Mouse (Mus musculus): ENCODE results near the gene Mov10.
"Not testable (repeated sequence)": the region's sequence is repeated elsewhere in the genome, so short reads cannot be mapped to it uniquely, and the experiment has no call there.

The Mov10 gene

DNA sequence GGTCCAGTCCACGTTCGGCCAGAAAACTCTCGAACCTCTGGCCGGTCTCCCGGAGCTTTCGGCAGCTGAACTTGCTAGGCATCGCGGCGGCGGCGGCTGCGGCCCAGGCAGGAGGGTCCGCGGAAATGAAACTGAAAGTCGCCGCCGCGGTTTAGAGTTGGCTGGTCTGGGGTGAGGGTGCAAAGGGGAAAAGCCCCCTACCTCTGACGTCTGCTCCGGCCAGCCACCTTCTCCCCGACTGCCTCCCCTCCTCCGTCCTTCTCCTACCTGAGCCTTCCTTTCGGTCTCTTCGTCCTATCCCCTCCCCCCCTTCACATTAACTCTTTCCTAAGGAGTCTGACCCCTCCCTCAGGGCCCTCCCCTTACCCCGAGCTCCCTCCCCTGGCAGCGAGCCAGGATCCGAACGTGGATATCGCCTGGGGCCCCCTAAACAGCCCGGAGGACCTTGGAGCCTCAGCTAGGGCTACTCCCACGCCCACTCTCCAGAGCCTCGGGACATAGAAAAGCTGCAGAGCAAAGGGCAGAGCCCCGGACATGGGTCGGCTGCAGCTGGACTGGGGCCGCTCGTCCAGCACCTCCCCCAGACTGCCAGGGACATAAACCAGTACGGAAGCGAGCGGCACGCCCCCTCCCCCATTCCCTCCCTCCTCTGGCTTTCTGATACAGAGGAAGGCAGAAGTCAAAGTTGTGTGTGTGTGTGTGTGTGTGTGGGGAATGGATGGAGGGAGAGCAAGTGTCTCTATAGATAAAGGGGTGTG, at the start of gene Mov10:
Gene Mov10 (minus strand): TSS at position 573 of the 758 bp plus-strand sequence.
- peak; percentile 37 to 63 for DNase-seq

DNA sequence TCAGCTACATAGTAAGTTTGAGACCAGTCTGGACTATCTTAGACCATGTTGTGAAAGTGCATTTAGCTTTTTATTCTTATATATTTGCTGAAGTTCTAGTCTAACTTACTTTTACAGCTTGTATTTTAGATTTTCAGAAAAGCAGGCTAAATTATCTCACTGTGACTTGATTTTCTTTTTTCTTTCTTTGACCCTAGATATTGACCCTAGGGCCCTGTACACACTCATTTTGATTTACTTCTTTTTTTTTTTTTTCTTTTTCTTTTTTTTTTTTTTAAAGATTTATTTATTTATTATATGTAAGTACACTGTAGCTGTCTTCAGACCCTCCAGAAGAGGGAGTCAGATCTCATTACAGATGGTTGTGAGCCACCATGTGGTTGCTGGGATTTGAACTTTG, 48.3 kb upstream of the Mov10 start:
- not testable (repeated sequence) for DNase-seq

DNA sequence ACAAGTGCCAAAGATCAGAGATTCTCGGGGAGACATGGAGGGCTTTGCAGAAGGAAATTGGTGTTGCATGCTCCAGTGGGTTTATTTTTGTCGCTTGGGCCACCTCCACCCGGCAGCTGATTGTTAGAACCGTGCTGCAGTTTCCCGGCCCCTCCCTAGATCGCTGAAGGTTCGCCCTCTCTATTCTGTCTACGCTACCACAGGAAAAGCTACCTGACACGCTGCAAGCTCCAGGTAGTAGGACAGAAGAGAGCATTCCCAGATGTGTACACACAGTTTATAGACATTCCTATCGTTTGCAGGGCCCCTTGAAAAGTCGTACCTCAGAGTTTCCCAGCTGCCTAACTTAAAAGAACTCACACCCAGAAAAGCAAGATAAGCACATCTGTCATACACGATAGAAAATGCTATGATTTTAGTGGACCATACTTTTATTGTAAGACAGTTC, 47.0 kb upstream of the Mov10 start:
- DNase-seq, result no peak

DNA sequence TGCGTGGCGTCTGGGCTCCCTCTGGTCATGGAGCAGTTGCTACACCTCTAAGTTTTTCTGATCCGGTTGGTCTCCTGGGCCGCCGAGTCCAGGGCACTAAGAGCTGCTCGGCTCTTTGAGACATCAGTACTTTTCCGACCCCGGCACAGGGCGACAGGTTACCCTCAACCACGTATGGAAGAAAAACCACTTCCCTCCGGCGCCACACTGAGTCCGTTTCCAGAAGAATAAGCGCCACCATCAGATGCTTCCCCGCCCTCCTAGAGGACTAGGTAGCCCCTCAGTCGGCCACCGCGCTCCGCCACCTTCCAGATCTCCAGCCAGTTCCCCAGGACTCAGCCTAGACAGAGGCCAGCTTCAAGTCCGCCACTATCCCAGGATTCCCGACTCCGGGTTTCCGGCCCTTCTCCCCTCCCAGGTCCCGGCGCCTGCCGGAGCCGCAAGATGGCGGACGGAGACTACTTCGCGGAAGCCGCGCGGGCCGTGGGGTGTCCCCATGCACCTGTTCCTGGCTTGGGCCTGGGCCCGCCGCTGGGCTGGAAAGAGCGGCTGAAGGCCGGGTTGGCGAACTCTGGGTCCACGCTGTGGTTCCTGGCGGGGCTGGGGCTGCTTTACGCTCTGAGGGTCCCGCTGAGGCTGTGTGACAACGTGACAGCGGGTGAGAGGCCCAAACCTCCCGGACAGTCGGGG, 46.4 kb upstream of the Mov10 start:
- DNase-seq, result peak; percentile 72 to 77

DNA sequence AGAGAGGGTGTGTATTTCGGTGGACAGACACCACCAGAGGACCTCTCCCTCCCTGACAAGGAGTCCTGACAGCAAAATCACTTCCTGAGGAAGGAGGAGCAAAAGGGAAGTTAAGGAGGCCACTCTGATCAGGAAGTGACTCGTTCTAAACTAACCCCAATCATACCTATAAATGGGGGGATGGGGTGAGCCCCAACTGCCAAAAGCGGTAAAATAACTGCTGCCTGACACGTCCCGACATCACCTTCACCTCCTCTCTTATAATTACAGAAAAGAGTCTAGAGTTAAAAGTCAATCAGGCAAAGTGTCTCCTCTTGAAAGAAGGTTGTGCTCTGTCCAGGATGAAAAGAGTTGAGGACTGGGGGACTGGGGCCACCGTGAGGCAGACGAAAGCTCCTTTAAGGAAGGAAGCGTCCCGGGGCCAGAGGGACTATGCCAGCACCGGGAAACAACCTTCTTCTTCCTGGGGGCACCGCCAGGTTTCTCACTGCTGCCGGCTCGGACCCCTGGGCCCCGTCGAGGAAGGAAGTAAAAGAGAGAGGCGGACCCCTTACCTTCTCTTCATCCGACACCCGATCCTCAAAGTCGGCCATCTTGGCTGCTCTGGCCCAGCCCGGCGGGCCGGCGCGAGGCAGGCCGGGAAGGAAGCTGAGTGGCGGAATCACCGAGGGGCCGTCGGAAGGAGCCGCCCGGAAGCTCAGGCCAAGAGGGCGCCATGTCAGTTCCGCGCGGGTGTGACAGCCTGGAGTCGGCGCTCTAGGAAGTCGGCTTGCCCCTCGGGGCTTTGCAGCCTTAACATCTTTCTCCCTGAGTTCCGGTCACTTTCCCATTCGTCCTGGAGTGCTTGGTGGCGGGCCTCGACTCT, 45.7 kb upstream of the Mov10 start, which contains the start of the genes St7l and Capza1:
Gene St7l (plus strand): TSS at position 220 of the 865 bp plus-strand sequence.
Gene Capza1 (minus strand): TSS at position 720 of the 865 bp plus-strand sequence.
- peak; percentile 80 to 85 for DNase-seq

DNA sequence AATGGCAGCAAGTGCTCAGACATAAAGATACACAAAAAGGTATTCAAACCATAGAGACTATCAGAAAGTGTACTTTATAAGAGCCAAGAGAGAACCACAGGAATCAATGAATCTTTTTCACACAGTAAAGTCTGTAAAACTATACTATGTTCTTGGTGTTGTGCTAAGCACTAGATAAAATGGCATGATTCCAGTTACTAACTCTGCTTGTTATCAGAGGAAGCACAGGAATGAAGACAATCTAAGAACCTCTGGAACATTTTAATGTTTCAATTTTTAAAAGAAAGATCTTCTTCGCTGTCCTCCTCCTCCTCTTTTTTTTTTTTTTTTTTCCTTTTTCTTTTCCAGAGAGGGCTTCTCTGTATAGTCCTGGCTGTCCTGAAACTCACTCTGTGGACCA, 40.2 kb upstream of the Mov10 start:
- DNase-seq, result no peak

DNA sequence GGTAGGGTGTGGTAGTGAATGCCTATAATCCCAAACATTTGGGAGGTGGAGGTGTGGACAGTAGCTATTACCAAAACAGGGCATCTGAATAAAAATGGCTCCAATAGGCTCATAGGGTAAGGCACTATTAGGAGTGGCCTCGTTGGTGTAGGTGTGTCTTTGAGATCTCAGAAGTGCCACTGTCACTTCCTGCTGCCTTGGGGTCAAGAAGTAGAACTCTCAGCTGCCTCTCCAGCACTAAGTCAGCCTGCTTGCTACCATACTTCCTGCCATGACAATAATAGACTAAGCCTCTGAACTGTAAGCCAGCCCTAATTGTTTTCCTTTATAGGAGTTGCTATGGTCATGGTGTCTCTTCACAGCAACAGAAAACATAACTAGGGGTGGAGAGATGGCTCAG, 37.7 kb upstream of the Mov10 start:
- DNase-seq, result no peak

DNA sequence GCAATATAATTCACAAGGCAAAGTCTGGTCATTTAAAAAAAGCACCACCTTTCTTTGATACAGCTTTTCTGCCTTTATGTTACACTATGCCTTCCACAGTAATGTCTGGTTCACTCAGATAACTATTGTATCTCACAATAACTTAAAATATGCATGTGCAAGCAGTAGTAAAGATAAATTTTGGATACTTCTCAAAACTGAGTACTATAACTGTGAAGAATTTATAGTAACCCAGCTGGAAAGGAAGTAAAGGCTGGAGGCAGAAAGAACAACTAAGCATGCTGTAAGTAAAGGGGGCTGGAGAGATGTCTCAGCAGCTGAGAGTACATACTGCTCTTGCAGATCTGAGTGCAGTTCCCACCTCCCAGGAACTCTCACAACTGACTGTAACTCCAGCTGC, 36.5 kb upstream of the Mov10 start:
- DNase-seq, result no peak

DNA sequence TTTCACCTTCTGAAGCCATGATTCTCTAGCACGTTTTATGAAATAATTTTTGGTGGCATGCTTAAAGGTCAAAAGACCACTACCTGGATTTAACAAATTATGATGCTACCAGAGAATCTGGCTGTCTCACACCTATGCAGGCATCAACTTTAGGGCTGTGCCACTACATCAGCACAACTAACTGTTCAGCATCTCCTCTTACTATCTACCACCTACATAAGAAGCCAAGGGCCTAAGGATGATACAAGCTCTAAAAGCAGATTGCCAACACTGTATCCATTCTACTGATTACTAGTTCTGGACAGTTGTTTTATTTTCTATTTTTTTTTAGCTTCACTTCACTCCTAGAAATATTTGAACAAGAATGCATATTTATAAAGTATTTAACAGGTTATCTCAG, 36.1 kb upstream of the Mov10 start:
- DNase-seq, result no peak

DNA sequence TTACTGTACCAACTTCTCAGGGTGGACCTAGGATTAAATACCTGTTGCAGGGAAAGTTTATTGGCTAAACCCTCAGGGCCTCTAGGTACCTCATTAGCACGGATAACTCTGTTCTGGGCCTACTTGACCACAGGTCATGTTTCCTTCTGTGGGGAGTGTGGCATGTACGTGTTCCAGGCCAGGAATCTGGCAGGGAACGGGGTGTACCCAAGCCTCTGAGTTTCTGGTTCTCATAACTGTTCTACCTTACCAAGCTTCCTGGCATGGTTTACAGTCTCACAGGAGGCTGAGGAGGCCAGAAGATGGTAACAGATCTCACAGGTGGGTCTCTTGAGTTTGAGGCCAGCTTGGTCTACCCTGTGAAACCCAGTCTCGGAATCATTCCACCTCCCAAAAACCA, 28.2 kb upstream of the Mov10 start:
- DNase-seq, result no peak

DNA sequence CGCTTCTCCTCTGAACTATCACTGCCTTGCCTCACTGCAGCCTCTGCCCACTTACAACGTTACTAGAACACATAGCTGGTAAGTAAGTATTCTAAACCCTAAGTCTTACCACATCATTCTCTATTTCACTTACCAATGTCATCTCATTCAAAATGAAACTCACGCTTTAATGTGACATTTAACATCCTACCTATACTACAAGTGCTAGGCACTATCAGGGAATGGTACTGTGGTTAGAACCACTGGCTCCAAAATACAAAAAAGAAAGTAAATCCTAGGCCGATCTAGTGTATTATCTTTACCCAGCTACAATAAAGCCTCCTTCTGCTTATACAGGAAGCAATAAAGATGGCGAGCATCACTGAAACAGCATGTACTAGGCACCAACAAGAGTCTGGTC, 22.7 kb upstream of the Mov10 start:
- no peak for DNase-seq

DNA sequence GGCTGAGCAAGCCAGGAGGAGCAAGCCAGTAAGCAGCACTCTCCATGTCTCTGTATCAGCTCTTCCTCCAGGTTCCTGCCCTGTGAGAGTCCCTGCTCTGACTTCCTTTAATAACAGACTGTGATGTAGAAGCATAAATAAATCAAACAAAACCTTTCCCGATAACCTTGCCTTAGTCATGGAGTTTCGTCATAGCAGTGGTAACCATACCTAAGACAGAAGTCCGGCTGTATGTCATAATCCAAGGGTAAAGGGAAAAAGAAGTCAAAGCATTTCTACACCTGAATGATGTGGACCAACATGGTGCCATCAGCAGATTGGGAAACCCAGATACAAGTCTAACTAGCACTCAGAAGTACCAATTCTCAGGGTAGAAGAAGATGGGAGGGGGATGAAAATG, 17.4 kb upstream of the Mov10 start:
- DNase-seq, result no peak

DNA sequence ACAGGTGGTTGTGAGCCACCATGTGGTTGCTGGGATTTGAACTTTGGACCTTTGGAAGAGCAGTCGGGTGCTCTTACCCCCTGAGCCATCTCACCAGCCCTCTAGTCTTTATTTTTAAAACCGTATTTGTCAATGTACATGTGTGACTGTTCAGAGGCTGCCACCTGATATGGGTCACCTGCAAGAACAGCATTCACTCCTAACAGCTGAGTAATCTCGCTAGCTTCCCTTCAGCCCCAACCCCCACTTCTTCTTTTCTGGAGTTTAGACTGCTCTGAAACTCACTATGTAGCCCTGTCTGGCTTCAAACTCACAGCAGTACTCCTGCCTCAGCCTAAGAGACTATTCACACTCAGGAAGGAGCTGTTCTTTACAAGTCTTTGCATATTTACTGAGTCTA, 4.0 kb upstream of the Mov10 start:
- DNase-seq, result no peak

DNA sequence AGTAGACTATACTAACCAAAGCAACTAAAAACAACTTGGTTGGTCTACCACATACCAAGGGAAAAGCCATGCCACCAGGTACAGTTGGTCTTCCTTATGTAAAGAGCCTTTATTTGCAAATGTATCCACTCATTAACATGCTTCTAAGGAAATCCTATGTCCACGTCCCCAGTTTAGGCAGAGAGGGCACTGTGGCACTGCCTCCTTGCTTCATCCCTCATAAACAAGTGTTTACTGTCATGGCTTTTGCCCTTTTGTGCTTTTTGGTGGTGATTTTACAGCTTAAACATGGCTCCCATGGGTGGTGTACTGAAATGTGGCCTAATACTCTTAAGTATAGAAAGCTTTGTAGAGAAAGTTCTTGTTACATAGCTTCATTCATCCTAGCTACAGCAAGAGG, 2.1 kb upstream of the Mov10 start:
- DNase-seq, result no peak

DNA sequence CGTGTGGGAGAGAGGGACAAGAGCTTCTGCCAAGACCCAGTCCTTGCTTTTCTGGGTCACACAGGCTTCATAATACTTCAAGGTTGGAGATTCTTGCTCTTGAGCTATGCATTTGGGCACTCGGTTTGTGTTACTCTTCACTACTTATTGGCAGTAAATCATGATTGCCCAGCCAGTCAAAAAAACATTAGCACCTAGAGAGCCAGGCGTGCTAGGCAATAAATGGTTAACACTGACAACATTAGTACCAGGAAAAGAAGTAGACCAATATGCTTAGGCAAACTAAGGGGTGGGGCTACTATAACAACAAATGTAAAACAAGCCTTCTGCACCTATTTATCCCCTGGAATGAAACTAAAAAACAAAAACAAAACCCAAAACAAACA, 379 bp upstream of the Mov10 start:
- DNase-seq, result no peak

DNA sequence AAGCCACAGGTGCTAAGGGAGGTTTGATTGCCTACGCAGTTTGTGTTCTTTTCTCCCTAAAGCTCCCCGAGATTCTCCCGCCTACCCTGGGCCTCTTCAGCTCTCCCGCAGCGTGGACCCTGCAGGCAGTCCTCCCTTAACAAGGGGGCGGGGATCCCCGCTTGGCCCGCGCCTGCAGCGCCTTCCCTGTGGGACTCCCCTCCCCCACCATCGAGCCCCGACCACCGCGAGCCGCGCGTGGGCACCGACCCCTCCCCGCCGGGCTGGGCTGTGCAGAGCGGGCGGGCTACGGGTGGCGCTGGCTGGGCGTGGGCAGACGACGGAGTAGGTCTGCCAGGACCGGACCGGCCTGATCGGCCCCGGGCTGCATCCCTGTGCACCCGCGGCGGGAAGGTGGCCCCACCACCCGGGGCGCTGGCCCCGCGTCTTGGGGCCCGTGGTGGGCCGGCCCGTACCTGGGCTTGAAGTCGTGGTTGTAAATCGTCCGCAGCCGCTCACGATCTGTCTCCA, 827 bp downstream of the Mov10 start:
- peak; percentile 54 to 63 for DNase-seq

DNA sequence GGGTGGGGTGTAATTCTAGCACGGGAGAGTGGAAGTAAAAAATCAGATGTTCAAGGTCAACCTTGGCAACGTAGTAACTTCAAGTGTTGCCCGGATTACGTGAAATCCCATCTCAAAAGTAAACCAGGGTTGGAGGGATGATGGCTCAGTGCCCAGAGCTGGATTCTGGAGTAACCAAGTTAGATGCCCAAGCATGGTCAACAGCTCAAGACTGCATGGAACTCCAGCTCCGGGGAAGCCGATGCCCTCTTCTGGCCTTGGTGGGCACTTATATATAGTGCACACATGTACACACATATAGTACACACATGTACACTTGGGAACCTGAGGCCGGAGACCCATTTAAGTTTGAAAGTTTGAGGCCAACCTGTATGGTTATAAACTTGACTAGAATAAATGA, 2.2 kb downstream of the Mov10 start:
- DNase-seq, result no peak

DNA sequence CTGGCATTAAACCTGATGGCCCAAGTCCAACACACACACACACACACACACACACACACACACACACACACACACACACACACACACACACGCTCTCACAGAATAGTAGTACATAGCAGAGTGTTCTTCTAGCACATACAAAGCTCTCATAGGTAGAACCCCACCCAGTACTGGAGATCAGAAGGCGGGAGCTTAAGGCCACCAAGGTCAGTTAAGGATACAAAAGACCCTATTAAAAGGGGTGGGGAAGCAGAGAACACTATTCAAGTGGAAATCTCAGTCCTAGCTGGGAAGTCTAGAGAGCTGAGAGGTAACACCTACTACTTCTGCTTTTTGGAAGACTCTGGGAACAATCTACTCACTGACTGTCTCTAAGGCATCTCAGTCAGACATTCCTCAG, 3.0 kb downstream of the Mov10 start:
- no peak for DNase-seq

DNA sequence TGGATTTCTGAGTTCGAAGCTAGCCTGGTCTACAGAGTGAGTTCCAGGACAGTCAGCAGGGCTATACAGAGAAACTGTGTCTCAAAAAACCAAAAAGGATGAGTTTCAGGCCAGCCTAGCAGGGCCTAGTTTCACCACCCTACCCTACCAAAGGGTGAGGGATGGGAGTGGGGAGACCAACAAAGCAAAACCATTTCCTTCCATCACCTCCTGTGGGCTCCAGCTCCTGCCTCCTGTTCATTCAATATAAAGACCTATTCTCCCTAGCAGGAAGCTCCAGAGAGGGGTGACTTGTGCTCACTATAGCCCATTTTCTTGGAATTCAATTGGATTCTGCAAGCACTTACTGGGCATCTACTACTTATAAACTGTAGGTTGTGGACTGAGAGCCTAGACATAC, 3.6 kb downstream of the Mov10 start:
- DNase-seq, result no peak

DNA sequence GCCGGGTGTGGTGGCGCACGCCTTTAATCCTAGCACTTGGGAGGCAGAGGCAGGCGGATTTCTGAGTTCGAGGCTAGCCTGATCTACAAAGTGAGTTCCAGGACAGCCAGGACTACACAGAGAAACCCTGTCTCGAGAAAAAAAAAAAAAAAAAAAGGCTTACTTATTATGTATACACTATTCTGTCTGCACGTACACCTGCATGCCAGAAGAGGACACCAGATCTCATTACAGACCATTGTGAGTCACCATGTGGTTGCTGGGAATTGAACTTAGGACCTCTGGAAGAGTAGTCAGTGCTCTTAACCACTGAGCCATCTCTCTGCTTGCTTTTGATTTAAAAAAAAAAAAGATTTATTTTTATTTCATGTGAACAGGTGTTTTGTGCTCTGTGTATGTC, 5.1 kb downstream of the Mov10 start:
- not testable (repeated sequence) for DNase-seq

DNA sequence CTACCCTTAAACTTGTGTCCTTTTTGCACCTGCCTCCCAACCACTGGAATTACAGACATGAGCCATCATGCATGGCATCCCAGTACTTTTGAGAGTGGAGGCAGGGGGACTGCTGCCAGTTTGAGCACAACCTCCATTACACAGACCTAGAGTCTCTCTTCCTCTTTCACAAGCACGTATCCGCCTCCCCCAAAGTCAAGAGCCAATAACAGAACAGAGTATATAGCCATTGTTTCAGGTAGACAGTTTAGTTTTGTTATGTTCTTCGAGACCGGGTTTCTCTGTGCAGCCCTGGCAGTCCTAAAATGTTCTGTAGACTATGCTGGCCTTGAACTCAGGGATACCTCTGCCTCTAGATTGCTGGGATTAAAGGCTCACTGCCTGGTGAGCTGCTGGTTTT, 6.1 kb downstream of the Mov10 start:
- no peak for DNase-seq

DNA sequence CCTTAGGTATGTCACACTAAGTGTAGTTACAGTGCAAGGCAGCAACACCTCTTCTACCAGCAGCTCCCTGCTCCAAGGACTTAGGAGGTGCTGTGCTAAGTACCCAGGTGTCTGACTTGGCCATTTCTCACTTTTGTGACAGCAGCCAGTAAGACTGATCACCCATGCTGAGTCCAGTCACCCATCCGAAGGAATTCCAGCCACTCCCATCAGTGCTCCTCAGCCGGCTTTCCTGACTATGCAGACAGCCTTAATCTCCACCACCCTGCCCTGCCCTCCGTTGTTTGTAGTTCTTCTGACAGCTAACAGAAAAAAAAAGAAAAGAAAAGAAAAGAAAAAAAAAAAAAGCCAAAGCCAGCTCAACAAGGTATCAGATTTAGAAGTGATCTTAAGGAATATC, 6.6 kb downstream of the Mov10 start:
- no peak for DNase-seq

DNA sequence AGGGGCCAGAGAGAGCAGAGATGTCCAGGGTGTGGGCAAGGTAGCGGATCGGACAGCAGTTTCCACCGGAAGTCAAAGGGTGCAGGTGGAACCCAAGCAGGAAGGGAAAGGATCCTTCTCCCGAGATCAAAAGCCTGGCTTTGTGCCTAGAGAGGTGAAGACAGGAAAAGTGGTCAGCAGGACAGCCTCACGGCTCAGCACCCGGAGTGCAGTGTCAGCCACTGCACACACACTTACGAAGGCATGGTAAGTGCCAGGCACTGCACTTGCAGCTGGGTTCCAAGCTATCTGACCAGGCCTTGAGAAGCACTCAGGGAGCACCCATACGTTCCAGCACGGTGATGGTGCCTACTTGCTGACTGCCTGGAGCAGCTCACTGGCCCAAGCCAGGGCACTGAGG, 12.8 kb downstream of the Mov10 start:
- DNase-seq, result no peak
